Mouse (Mus musculus) testis, adult 2 months (tissue): Measurements from ENCODE around the gene Dact3.

ENCODE experiments used
- CTCF ChIP-seq: fragments of 200-500 bp; IDR thresholded peaks from 2 replicates; pipeline ENCODE4 v1.5.1; 2012; ENCODE audit warnings: low read depth, mild to moderate bottlenecking, inconsistent platforms, low read length, moderate library complexity; ENCODE audit not compliant: control insufficient read depth, insufficient read depth, insufficient replicate concordance
- POLR2A ChIP-seq: fragments of 200-500 bp; IDR thresholded peaks from 2 replicates; pipeline ENCODE4 v1.6.1; 2012; ENCODE audit warnings: low read depth, mild to moderate bottlenecking, inconsistent platforms, low read length, moderate library complexity; ENCODE audit not compliant: control insufficient read depth

DNA sequence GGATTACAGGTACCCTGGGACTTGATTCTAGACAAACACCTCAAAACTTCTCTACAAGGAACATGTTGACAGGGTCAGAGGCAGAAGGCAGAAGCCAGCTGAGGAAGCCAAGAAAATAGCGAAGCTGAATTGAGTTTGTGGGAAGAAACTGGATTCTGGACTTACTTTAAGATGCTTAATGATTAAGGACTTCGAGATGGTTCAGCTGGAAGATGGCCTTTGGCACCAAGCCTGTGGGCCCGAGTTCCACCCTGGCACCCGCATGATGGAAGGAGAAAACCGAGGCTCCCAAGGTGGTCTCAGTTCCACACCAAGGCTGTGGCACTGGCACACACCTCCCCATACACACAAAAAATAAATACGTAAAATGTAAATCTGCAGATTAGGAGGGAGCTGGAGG is 15.4 kb downstream of the Dact3 start:
- TF ChIP-seq POLR2A (no peak), CTCF (no peak)
